Mouse (Mus musculus) ovary, postnatal 10 days (tissue): ENCODE results near the gene Pdhx.

ENCODE experiments used
- DNase-seq: peaks from one replicate; pipeline ENCODE4 v3.0.0; 2022; ENCODE audit warnings: low spot score

Pdhx gene

GRCm38 (mm10) chr2:103073219-103073982 lies at the start of gene Pdhx, which contains the start of gene Apip:
Pdhx (minus strand) TSS chr2:103073513.
Apip (plus strand) TSS chr2:103073675.
- DNase-seq = peak; percentile 99

DNA sequence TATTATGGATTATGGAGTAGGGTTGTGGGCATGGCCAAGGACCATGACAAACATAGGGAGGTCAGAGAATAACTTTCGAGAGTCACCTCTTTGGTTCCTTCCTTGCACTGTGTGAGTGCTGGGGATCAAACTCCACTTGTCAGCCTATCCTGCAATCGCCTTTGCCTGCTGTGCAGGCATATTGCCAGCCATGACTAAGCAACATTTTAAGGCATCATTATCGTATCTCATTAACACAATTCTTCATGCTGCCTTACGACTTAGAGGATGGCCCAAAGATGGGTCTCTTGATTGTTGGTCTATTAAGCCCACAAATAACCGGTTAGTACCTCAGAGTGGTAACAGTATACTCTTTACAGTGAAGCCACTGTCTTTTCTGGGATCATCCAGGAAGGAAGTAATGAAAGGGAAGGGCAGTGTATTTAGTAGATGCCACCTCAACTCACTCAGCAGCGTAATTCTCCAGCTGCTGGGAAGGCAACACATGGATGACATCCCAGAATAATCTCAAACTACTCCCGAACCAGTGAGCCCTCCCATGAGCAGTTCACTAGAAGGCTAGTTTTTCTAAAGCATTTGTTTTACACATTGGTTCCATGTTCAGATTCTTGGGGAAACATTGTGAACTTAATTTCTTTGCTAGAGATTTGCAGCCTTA lies 46.0 kb upstream of the Pdhx start:
- DNase-seq = no peak

GRCm38 (mm10) chr2:103118324-103119196 lies 45.2 kb upstream of the Pdhx start:
- DNase-seq = no peak

GRCm38 (mm10) chr2:103117212-103117611 lies 43.9 kb upstream of the Pdhx start:
- no peak for DNase-seq

- no peak for DNase-seq
Observed at GRCm38 (mm10) chr2:103111669-103112068, 38.4 kb upstream of the Pdhx start.

DNA sequence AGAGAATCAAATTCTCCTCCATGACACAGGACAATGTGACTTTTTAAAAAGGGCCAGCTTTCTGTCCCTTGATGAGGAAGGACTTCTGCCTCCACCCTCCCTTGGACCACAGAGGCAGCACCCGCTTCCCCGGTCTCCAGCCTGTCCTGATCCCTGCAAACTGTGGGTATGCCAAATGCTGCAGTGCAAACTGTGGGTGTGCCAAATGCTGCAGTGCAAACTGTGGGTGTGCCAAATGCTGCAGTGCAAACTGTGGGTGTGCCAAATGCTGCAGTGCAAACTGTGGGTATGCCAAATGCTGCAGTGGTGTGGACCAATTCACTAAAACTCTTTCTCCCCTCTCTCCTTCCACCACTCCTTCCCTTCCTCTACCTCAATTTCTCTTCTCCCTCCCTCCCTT lies 32.9 kb upstream of the Pdhx start:
- DNase-seq = no peak

DNA sequence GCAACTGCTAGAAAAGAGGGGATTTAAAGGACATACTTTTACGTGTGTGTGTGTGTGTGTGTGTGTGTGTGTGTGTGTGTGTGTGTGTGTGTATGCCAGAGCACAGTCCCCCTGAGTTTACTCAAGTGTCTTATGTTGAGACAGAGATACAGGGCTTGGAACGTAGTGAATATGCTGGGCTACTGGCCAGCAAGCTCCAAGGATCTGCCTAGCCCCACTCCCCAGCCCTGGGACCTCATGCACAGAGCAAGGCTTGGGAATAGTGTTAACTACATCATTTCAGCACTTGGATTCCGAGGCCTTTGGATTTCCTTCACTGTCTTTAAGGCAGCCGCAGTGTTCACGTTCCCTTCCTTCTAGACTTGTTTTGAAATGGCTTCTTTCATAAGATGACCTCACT lies 29.3 kb upstream of the Pdhx start:
- DNase-seq = no peak

DNA sequence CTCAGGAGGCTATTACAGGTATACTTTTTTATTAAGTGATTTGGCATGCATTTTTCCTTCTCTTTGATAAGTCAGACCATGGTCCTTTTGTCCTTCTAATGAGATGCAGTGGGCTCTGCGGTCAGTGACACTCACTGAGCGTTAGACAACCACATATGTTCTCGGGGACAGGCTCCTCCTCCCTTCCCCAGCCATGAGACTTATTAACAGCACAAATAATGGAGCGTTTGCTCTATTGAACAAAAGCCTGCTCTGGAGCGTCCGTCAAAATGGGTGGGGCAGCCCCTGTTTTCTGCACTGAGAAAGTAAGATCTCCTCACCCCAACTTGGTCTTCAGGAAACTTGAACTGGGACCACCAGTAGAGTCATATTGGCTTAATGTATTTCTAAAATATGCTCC lies 16.2 kb upstream of the Pdhx start:
- no peak for DNase-seq

GRCm38 (mm10) chr2:103088099-103088498 lies 14.8 kb upstream of the Pdhx start:
- DNase-seq = no peak

DNA sequence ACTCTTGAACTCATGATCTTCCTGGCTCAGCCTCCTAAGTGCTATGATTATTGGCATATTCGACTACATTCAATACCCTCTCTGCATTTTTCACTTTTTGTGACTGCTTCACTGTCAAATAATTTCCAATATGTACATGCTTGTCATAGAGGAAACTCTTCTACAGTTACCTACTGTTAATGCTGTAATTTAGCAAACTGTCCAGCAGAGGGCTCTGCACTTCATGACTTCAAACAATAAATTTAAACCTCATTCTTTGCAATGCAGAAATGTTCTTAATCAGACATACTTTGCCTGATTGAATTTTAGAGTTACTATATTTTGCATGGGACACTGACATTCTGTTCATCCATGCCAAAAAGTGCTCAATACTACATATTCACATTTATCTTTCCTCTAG lies 13.1 kb upstream of the Pdhx start:
- DNase-seq = no peak

DNA sequence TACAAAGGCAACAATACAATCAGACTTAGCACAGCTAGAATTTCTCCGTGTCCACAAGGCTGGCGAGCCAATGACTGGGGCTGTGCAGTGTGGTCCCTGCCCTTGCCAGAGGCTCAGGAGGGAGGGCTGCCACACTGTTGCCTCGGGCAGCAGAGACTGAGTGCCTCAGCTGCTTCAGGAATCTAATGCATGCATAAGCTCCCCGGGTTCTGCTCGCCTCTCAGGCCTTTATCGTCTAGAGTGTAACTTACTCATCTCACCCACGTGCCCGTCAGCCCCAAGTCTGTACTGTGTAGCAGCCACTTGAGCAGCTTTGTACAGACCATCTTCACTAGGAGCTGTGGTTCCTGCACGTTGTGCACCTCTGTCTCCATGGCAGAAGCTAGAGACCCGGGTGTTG lies 12.3 kb upstream of the Pdhx start:
- no peak for DNase-seq

GRCm38 (mm10) chr2:103084451-103084850 lies 11.1 kb upstream of the Pdhx start:
- no peak for DNase-seq

DNA sequence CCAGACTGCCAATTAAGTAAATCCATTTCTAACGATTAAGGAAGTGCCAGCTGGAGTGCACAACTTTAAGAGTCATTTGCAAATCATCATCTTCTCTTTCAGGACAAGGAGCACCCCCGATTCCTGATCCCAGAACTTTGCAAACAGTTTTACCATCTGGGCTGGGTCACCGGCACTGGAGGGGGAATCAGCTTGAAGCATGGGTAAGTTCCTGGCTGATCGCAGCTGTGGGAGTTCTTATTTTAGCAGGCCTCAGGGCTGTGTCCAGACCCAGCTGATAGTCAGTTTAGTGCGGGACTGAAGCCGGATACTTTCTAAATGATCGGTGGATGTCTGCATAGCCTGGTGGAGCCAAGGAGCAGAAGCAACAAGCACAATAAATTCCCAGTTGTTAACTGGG lies 9.5 kb upstream of the Pdhx start:
- no peak for DNase-seq

- no peak for DNase-seq
Observed at GRCm38 (mm10) chr2:103081706-103082105, 8.4 kb upstream of the Pdhx start.

DNA sequence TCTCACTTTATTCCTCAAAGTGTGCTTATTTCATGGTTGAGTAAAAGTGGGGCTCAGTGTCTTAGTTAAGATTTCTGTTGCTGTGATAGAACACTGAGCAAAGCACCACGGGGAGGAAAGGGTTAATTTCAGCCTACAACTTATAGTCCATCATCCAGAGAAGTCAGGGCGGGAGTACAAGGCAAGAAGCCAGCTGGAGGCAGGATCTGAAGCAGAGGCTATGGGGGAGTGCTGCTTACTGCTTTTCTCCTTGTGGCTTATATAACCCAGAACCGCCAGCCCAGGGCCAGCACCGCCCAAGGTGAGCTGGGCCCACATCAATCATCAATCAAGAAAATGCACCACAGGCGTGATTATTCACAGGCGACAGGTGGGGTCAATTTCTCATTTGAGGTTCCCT lies 7.8 kb upstream of the Pdhx start:
- DNase-seq = no peak

DNA sequence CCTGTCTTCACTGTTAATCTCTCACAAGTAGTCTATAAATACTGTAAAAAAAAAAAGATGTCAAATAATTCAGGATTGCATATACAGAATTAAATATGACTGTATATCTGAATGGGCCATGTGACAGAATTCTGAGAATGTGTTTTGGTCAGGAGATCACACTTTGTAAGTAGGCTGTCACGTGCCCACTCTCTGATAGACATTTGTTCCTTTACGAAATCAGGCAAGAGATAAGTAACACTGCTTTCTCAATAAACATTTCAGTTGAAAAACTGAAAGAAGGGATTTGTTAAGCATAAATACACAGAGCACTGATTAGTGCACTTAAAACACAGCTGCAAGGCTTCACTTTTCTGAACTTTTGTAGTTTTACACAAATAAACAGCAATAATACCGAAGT lies 2.7 kb downstream of the Pdhx start:
- DNase-seq = no peak

DNA sequence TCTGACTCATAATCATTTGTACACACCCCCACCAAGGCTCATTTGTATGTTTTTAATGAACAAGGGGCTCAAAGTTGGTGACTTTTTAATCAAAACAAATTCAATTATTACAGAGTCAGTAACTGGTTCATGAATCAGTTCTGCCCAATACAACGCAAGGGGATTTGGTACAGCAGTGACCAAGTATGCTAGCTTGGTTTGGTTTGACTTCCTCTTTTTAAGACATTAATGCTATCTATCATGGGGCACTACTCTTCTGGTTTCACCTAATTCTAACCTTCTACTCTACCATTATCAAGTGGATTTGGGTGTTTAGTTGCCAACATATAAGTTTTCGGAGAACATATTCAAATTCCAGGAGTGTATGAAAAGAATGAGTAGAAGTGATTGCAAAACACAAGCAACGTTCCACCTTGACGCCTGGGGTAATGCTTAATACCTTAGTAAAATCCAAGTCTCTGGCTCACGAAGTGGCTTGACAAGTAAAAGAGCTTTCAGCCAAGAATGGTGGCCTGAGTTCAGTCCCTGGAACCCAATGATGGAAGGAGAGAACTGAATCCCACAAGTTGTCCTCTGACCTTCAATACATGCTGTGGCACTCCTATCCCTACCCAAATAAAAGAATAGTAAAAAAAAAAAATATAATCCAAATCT lies 3.4 kb downstream of the Pdhx start:
- DNase-seq = no peak

- no peak for DNase-seq
Observed at GRCm38 (mm10) chr2:103068602-103069001, 4.7 kb downstream of the Pdhx start.

GRCm38 (mm10) chr2:103067552-103068207 lies 5.6 kb downstream of the Pdhx start:
- DNase-seq = no peak

- DNase-seq = no peak
Observed at GRCm38 (mm10) chr2:103066683-103067551, 6.4 kb downstream of the Pdhx start.

DNA sequence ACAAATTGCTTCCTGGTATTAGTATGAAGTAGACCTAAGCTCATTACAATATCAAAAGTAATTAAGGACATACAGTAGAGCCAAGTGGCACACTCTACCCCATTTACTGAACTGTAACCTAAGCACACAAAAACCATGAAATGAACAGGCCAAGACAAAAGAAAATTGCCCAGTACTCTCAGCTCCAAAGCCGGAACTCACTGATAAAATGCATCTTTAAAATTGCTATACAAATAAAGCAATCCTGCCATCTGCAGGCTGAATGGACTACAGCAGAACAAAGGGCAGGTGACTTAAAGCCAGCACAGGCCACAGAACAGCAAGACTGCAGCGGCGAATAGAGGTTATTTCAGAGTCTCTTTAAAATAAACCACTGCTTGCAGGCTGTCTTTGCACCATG lies 10.4 kb downstream of the Pdhx start:
- DNase-seq = no peak
